Mouse (Mus musculus) spleen, adult 2 months (tissue): Measurements from ENCODE around the gene Cpeb2.

Source experiments
- CTCF ChIP-seq: fragments of 200-500 bp; IDR thresholded peaks from 2 replicates; pipeline ENCODE4 v1.5.1; 2011; ENCODE audit warnings: mild to moderate bottlenecking, inconsistent platforms; ENCODE audit not compliant: insufficient read depth, insufficient read length, insufficient replicate concordance; ENCODE audit errors: extremely low read depth
- POLR2A ChIP-seq: fragments of 200-500 bp; IDR thresholded peaks from 2 replicates; pipeline ENCODE4 v1.6.1; 2011; ENCODE audit warnings: low read depth, low read length, inconsistent platforms

DNA sequence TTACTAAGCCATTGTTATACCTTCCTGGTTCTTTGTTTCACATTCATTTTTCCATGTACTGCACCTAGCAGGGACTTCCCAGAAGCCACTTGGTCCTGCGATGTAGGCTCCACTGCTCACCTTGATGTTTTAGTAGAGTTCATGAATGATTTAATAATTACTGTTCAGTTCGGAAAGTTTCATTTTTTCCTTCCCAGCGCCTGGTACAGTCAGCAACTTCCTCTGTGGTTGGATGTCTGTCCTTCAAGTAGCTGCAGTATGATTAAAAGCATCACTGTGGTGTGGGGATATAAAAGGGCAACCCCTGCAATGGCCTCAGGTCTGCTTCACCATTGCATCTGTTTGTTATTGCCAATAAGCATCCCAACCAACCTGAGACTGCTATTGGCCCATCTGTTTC, 72.5 kb downstream of the Cpeb2 start:
- TF ChIP-seq POLR2A, result no peak
- no peak for TF ChIP-seq CTCF
